Mouse (Mus musculus): ENCODE measurements around the gene Mrtfa.

- TF ChIP-seq CTCF (IDR thresholded peaks at IDR 0.05; ENCODE audit: borderline replicate concordance, extremely low read depth, insufficient read depth, insufficient read length) (no peak), POLR2A (IDR thresholded peaks at IDR 0.05; ENCODE audit: borderline replicate concordance, extremely low read depth, insufficient read depth, insufficient read length, poor library complexity, severe bottlenecking) (no peak)
These were observed 88.2 kb downstream of the Mrtfa start for GRCm38 (mm10) chr15:81102274-81102879.
